Mouse (Mus musculus): ENCODE results near the gene Gngt2. TPM values are rescaled to one million over a fixed set of nuclear protein-coding genes. Genes with fewer than 3 reads are reported as not detected.

Gngt2 gene
- polyA plus RNA-seq (2016; fragmentation: Nextera tagmentation; extraction: Ambion mirVana) = 10.1 and 10.2 TPM in 2 replicates

- H3K9me3 ChIP-seq = no peaks in the 10 kb centered on the region
- no peak for ATAC-seq (ENCODE audit: insufficient number of reproducible peaks, insufficient read depth, low FRiP score, low TSS enrichment, low read depth)
- no peak within 1 kb of the TSS for H3K9ac ChIP-seq (replicated peaks)
- H3K4me1 ChIP-seq (replicated peaks) = peaks cover 47% of the 10 kb centered on the region
- WGBS = 70% methylated on average over 10 of the region's 10 CpGs
- H3K27me3 ChIP-seq = peaks cover 86% of the 10 kb centered on the region
- no peak within 1 kb of the TSS for H3K27ac ChIP-seq
- no peaks in the 10 kb centered on the region for H3K36me3 ChIP-seq
- H3K4me2 ChIP-seq = 0 out of 2 replicates have a peak within 1 kb of the TSS, but pooled peaks have one; percentile 1
- no peak within 1 kb of the TSS for H3K4me3 ChIP-seq (replicated peaks)
Measured at GRCm38 (mm10) chr11:95837059-95837458, at the start of gene Gngt2. Gngt2 (plus strand) TSS chr11:95837216.

- no peak overlapping the region for H3K27ac ChIP-seq
- no peaks in the 10 kb centered on the region for H3K36me3 ChIP-seq
- 78% methylated on average over 8 of the region's 8 CpGs for WGBS
- no peak overlapping the region for H3K9ac ChIP-seq (replicated peaks)
- no peaks in the 10 kb centered on the region for H3K27me3 ChIP-seq
- no peak overlapping the region for H3K4me3 ChIP-seq (replicated peaks)
- no peaks in the 10 kb centered on the region for H3K4me1 ChIP-seq (replicated peaks)
- no peaks in the 10 kb centered on the region for H3K9me3 ChIP-seq
- no peak for ATAC-seq (ENCODE audit: insufficient number of reproducible peaks, insufficient read depth, low FRiP score, low TSS enrichment, low read depth)
- H3K4me2 ChIP-seq = no peak overlapping the region
Measured at GRCm38 (mm10) chr11:95789451-95789891, 47.5 kb upstream of the Gngt2 start.

GRCm38 (mm10) chr11:95791787-95792186, 45.2 kb upstream of the Gngt2 start:
- Histone ChIP-seq H3K4me2 (no peak overlapping the region), H3K36me3 (no peaks in the 10 kb centered on the region), H3K27ac (no peak overlapping the region), H3K9me3 (no peaks in the 10 kb centered on the region), H3K4me1 (replicated peaks) (peaks cover 6% of the 10 kb centered on the region; the same call in 1 of the 2 replicates), H3K4me3 (replicated peaks) (no peak overlapping the region), H3K9ac (replicated peaks) (no peak overlapping the region), H3K27me3 (peaks cover 14% of the 10 kb centered on the region)
- 74% methylated on average over 13 of the region's 13 CpGs for WGBS
- ATAC-seq (ENCODE audit: insufficient number of reproducible peaks, insufficient read depth, low FRiP score, low TSS enrichment, low read depth) = no peak

GRCm38 (mm10) chr11:95792950-95793509, 44.0 kb upstream of the Gngt2 start:
- H3K4me1 ChIP-seq (replicated peaks) = peaks cover 10% of the 10 kb centered on the region; the same call in 1 of the 2 replicates
- 89% methylated on average over 8 of the region's 8 CpGs for WGBS
- H3K4me3 ChIP-seq (replicated peaks) = no peak overlapping the region
- no peak overlapping the region for H3K9ac ChIP-seq (replicated peaks)
- peaks cover 23% of the 10 kb centered on the region for H3K27me3 ChIP-seq
- no peak overlapping the region for H3K27ac ChIP-seq
- H3K4me2 ChIP-seq = no peak overlapping the region
- H3K9me3 ChIP-seq = no peaks in the 10 kb centered on the region
- H3K36me3 ChIP-seq = no peaks in the 10 kb centered on the region
- ATAC-seq (ENCODE audit: insufficient number of reproducible peaks, insufficient read depth, low FRiP score, low TSS enrichment, low read depth) = no peak

GRCm38 (mm10) chr11:95794201-95794600, 42.8 kb upstream of the Gngt2 start:
- WGBS = 71% methylated on average over 5 of the region's 5 CpGs
- Histone ChIP-seq H3K27ac (no peak overlapping the region), H3K4me2 (no peak overlapping the region), H3K4me3 (replicated peaks) (no peak overlapping the region), H3K9ac (replicated peaks) (no peak overlapping the region), H3K9me3 (no peaks in the 10 kb centered on the region), H3K36me3 (no peaks in the 10 kb centered on the region), H3K27me3 (peaks cover 31% of the 10 kb centered on the region), H3K4me1 (replicated peaks) (peaks cover 10% of the 10 kb centered on the region; the same call in 1 of the 2 replicates)
- ATAC-seq (ENCODE audit: insufficient number of reproducible peaks, insufficient read depth, low FRiP score, low TSS enrichment, low read depth) = no peak

GRCm38 (mm10) chr11:95795582-95795981, 41.4 kb upstream of the Gngt2 start:
- no peak overlapping the region for H3K4me3 ChIP-seq (replicated peaks)
- H3K4me1 ChIP-seq (replicated peaks) = peaks cover 10% of the 10 kb centered on the region; the same call in 1 of the 2 replicates
- no peak overlapping the region for H3K9ac ChIP-seq (replicated peaks)
- H3K27ac ChIP-seq = no peak overlapping the region
- H3K36me3 ChIP-seq = no peaks in the 10 kb centered on the region
- H3K27me3 ChIP-seq = peaks cover 31% of the 10 kb centered on the region
- ATAC-seq (ENCODE audit: insufficient number of reproducible peaks, insufficient read depth, low FRiP score, low TSS enrichment, low read depth) = no peak
- no peaks in the 10 kb centered on the region for H3K9me3 ChIP-seq
- no peak overlapping the region for H3K4me2 ChIP-seq
- 62% methylated on average over 5 of the region's 5 CpGs for WGBS

- 63% methylated on average over 5 of the region's 5 CpGs for WGBS
- ATAC-seq (ENCODE audit: insufficient number of reproducible peaks, insufficient read depth, low FRiP score, low TSS enrichment, low read depth) = no peak
- no peak overlapping the region for H3K4me2 ChIP-seq
- H3K4me3 ChIP-seq (replicated peaks) = no peak overlapping the region
- no peak overlapping the region for H3K27ac ChIP-seq
- peaks cover 9% of the 10 kb centered on the region; the same call in 1 of the 2 replicates for H3K9me3 ChIP-seq
- H3K36me3 ChIP-seq = no peaks in the 10 kb centered on the region
- H3K9ac ChIP-seq (replicated peaks) = no peak overlapping the region
- no peaks in the 10 kb centered on the region for H3K4me1 ChIP-seq (replicated peaks)
- no peaks in the 10 kb centered on the region for H3K27me3 ChIP-seq
Measured at GRCm38 (mm10) chr11:95805010-95805409, 32.0 kb upstream of the Gngt2 start.

- no peak overlapping the region for H3K9ac ChIP-seq (replicated peaks)
- no peak overlapping the region for H3K4me2 ChIP-seq
- WGBS = 50% methylated on average over 3 of the region's 3 CpGs
- no peaks in the 10 kb centered on the region for H3K27me3 ChIP-seq
- H3K4me1 ChIP-seq (replicated peaks) = no peaks in the 10 kb centered on the region
- H3K27ac ChIP-seq = no peak overlapping the region
- H3K9me3 ChIP-seq = peaks cover 9% of the 10 kb centered on the region; the same call in 1 of the 2 replicates
- H3K4me3 ChIP-seq (replicated peaks) = no peak overlapping the region
- no peaks in the 10 kb centered on the region for H3K36me3 ChIP-seq
- no peak for ATAC-seq (ENCODE audit: insufficient number of reproducible peaks, insufficient read depth, low FRiP score, low TSS enrichment, low read depth)
Measured at GRCm38 (mm10) chr11:95805527-95805926, 31.5 kb upstream of the Gngt2 start.

GRCm38 (mm10) chr11:95807884-95808283, 29.1 kb upstream of the Gngt2 start:
- 97% methylated on average over 5 of the region's 5 CpGs for WGBS
- Histone ChIP-seq H3K4me2 (no peak overlapping the region), H3K9ac (replicated peaks) (no peak overlapping the region), H3K4me1 (replicated peaks) (no peaks in the 10 kb centered on the region), H3K4me3 (replicated peaks) (no peak overlapping the region), H3K27ac (no peak overlapping the region), H3K9me3 (peaks cover 9% of the 10 kb centered on the region; the same call in 1 of the 2 replicates), H3K27me3 (no peaks in the 10 kb centered on the region), H3K36me3 (no peaks in the 10 kb centered on the region)
- no peak for ATAC-seq (ENCODE audit: insufficient number of reproducible peaks, insufficient read depth, low FRiP score, low TSS enrichment, low read depth)

- Histone ChIP-seq H3K36me3 (no peaks in the 10 kb centered on the region), H3K27ac (0 out of 2 replicates have a peak overlapping the region, but pooled peaks have one; percentile 12), H3K4me1 (replicated peaks) (no peaks in the 10 kb centered on the region), H3K4me3 (replicated peaks) (no peak overlapping the region), H3K9me3 (peaks cover 9% of the 10 kb centered on the region; the same call in 1 of the 2 replicates), H3K4me2 (no peak overlapping the region), H3K9ac (replicated peaks) (no peak overlapping the region), H3K27me3 (no peaks in the 10 kb centered on the region)
- WGBS = 64% methylated on average over 5 of the region's 5 CpGs
- no peak for ATAC-seq (ENCODE audit: insufficient number of reproducible peaks, insufficient read depth, low FRiP score, low TSS enrichment, low read depth)
Measured at GRCm38 (mm10) chr11:95808448-95809011, 28.5 kb upstream of the Gngt2 start.

GRCm38 (mm10) chr11:95809603-95810002, 27.4 kb upstream of the Gngt2 start:
- Histone ChIP-seq H3K9ac (replicated peaks) (no peak overlapping the region), H3K4me3 (replicated peaks) (no peak overlapping the region), H3K36me3 (no peaks in the 10 kb centered on the region), H3K27me3 (no peaks in the 10 kb centered on the region), H3K4me1 (replicated peaks) (no peaks in the 10 kb centered on the region), H3K27ac (no peak overlapping the region), H3K4me2 (no peak overlapping the region), H3K9me3 (peaks cover 9% of the 10 kb centered on the region; the same call in 1 of the 2 replicates)
- 0 out of 2 replicates have a peak, but pooled peaks have one; percentile 18 for ATAC-seq (ENCODE audit: insufficient number of reproducible peaks, insufficient read depth, low FRiP score, low TSS enrichment, low read depth)
- WGBS = 62% methylated on average over 5 of the region's 5 CpGs

All from limb, embryonic 12.5 days (tissue).